Mouse (Mus musculus): ENCODE measurements around the gene Nrxn1.

DNA sequence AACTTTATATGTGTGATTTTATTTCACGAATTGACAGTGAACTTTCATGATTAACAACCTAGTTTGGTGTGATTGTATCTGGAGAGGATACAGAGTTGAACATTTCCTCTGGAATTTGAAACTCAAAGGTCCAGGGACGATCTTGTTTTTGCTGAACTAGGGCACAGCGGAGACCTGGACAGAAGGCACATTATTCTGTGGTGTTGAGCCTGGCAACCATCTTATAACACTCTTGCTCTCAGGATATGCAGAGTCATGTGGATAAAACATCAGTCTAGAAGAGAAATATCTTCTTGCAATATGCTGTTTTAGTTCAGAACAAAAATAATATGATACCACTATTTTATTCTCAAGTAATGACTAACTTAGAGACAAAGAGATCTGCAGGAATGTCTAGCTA, 464.9 kb downstream of the Nrxn1 start:
- no peak for TF ChIP-seq CTCF (IDR thresholded peaks at IDR 0.05)
- no peak for TF ChIP-seq EP300 (IDR thresholded peaks at IDR 0.05; ENCODE audit: insufficient read depth, low read depth, low read length)
